Mouse (Mus musculus) hindbrain, postnatal 0 days (tissue): ENCODE measurements at regions not wholly inside any gene's neighbourhood (a gene's known extent, or its start where the extent isn't known, plus 50 kb on each side); places are given as distances from the start of the nearest gene placed in this dataset.

ENCODE experiments used
- ATAC-seq: fragments of 200-750 bp; cut with Nextera tagmentation; 2 replicates; pipeline ENCODE4 v1.8.0; 2017; ENCODE audit warnings: mild to moderate bottlenecking, moderate TSS enrichment, moderate library complexity
- DNase-seq: peaks from one replicate; pipeline ENCODE4 v3.0.0-alpha.2; 2015; ENCODE audit warnings: low spot score
- H3K27ac ChIP-seq: fragments of 300-500 bp; sonication (generic); 2 replicates; pipeline ENCODE4 v1.5.1; 2014; ENCODE audit warnings: mild to moderate bottlenecking
- H3K27me3 ChIP-seq: fragments of 300-500 bp; sonication (generic); 2 replicates; pipeline ENCODE4 v1.6.1; 2014; ENCODE audit warnings: low read length, mixed read lengths; ENCODE audit not compliant: insufficient read depth
- H3K36me3 ChIP-seq: fragments of 300-500 bp; sonication (generic); 2 replicates; pipeline ENCODE4 v1.6.1; 2014; ENCODE audit warnings: low read length, mixed read lengths; ENCODE audit not compliant: insufficient read depth
- H3K4me1 ChIP-seq: fragments of 300-500 bp; sonication (generic); 2 replicates; pipeline ENCODE4 v1.6.1; 2014; ENCODE audit warnings: antibody characterized with exemption, low read length, mixed read lengths; ENCODE audit not compliant: insufficient read depth
- H3K4me2 ChIP-seq: fragments of 300-500 bp; sonication (generic); 2 replicates; pipeline ENCODE4 v1.6.1; 2014; ENCODE audit warnings: low read depth, mild to moderate bottlenecking, low read length, moderate library complexity, mixed read lengths
- H3K4me3 ChIP-seq: fragments of 300-500 bp; sonication (generic); 2 replicates; pipeline ENCODE4 v1.5.1; 2014; ENCODE audit warnings: low read length
- H3K9ac ChIP-seq: fragments of 300-500 bp; sonication (generic); replicated peaks from 2 replicates; pipeline ENCODE4 v1.6.1; 2014; ENCODE audit warnings: mild to moderate bottlenecking, low read length, moderate library complexity, mixed read lengths
- H3K9me3 ChIP-seq: fragments of 300-500 bp; sonication (generic); 2 replicates; pipeline ENCODE4 v1.6.1; 2016; ENCODE audit warnings: low read length, mixed read lengths
- CTCF ChIP-seq: IDR thresholded peaks from 2 replicates; pipeline ENCODE4 v1.5.1; 2016; ENCODE audit warnings: antibody characterized with exemption, control low read depth, low read depth
- WGBS: fragments of 180-500 bp; shearing (Covaris S2); extraction: QIAGEN DNeasy Blood & Tissue Kit; methylation state at CpG from one replicate; pipeline ENCODE4 v1.1.7; 2014; 5-methylcytosine and 5-hydroxymethylcytosine counted together

DNA sequence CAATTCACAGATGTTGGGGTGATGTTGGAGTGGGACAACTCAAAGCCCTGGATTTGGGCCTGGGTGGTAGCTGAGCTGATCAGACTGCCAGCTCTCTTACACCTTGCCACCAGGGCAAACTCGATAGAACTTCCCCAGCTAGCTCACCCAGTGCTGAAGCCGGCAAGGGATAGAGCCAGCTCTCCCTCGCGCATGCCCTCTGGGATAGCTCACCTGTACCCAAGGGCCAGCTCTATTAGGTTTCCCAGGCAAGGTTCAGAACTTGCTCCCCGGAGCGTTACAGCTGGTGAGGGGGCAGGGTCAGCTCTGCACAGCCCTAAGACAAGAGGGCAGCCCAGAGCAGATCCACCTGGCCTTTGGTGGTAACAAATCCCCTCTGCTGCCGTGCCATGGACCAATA, 54.1 kb upstream of the 1700012A03Rik start:
- DNase-seq (no peak), ATAC-seq (no peak)
- WGBS, result 90% methylated on average over 7 of the region's 7 CpGs
- H3K4me3 ChIP-seq, result no peak overlapping the region
- H3K4me1 ChIP-seq, result no peaks in the 10 kb centered on the region
- no peak for TF ChIP-seq CTCF
- H3K9me3 ChIP-seq, result no peaks in the 10 kb centered on the region
- H3K27me3 ChIP-seq, result no peaks in the 10 kb centered on the region
- no peaks in the 10 kb centered on the region for H3K36me3 ChIP-seq
- no peak overlapping the region for H3K9ac ChIP-seq
- no peak overlapping the region for H3K4me2 ChIP-seq
- no peak overlapping the region for H3K27ac ChIP-seq

DNA sequence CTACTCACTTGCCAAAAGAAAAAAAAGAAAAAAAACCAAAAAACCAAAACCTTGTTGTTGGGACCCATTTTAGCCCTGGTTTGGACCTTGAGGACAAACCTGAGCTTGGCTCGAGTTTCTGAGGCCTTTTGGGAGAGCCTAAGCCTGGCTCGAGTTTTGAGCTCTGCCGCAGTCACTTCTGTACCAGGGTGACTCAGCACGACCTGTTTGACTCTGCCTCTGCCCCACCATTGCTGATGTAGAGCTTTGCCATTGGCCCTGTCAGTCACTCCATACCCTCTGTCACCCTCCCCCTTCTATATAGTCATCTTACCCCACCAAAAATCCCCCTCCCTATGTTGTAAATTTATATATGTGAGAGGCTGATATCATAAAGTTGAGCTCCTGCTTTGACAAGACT, 54.8 kb upstream of the 1700012A03Rik start:
- ATAC-seq (no peak), DNase-seq (no peak)
- Histone ChIP-seq H3K9me3 (no peaks in the 10 kb centered on the region), H3K9ac (no peak overlapping the region), H3K27me3 (no peaks in the 10 kb centered on the region), H3K36me3 (no peaks in the 10 kb centered on the region), H3K4me2 (no peak overlapping the region), H3K27ac (no peak overlapping the region), H3K4me3 (no peak overlapping the region), H3K4me1 (no peaks in the 10 kb centered on the region)
- no peak for TF ChIP-seq CTCF
- WGBS, result 77% methylated on average over 4 of the region's 4 CpGs

- Histone ChIP-seq H3K4me2 (no peak overlapping the region), H3K4me3 (no peak overlapping the region), H3K9ac (no peak overlapping the region), H3K4me1 (no peaks in the 10 kb centered on the region), H3K27me3 (no peaks in the 10 kb centered on the region), H3K36me3 (no peaks in the 10 kb centered on the region), H3K9me3 (no peaks in the 10 kb centered on the region), H3K27ac (no peak overlapping the region)
- TF ChIP-seq CTCF, result no peak
- WGBS, result 44% methylated on average over 3 of the region's 3 CpGs
- DNase-seq (no peak), ATAC-seq (no peak)
Measured at GRCm38 (mm10) chr6:31985698-31986097, 64.3 kb upstream of the 1700012A03Rik start.

DNA sequence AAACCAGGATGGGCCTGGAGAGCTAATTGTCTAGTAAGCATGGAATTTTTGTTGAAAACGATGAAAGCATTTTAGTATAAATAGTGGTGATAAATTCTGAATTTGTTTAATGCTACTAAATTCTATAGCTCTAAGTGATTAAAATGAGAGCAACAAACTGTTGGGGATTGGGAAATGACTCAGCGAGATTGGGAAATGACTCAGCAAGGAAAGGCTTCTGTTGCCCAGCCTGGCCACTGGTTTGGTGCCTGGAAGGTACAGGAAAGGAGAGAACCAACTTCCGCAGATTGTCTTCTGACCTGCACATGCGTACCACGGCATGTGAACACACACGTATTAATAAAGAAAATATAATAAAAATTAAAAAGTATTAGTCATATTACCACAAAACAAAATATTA, 73.3 kb upstream of the 1700012A03Rik start:
- Histone ChIP-seq H3K27ac (no peak overlapping the region), H3K27me3 (no peaks in the 10 kb centered on the region), H3K4me3 (no peak overlapping the region), H3K9ac (no peak overlapping the region), H3K4me1 (no peaks in the 10 kb centered on the region), H3K9me3 (no peaks in the 10 kb centered on the region), H3K36me3 (no peaks in the 10 kb centered on the region), H3K4me2 (no peak overlapping the region)
- 94% methylated on average over 6 of the region's 6 CpGs for WGBS
- no peak for DNase-seq
- no peak for ATAC-seq
- no peak for TF ChIP-seq CTCF

- no peak overlapping the region for H3K27ac ChIP-seq
- H3K4me2 ChIP-seq, result no peak overlapping the region
- H3K9ac ChIP-seq, result no peak overlapping the region
- no peaks in the 10 kb centered on the region for H3K36me3 ChIP-seq
- H3K27me3 ChIP-seq, result no peaks in the 10 kb centered on the region
- 11% methylated on average over 4 of the region's 4 CpGs for WGBS
- H3K9me3 ChIP-seq, result no peaks in the 10 kb centered on the region
- TF ChIP-seq CTCF, result no peak
- no peak for ATAC-seq
- no peaks in the 10 kb centered on the region for H3K4me1 ChIP-seq
- no peak overlapping the region for H3K4me3 ChIP-seq
- peak; percentile 30 for DNase-seq
Measured at GRCm38 (mm10) chr6:31948063-31948481, 102.0 kb upstream of the 1700012A03Rik start.

DNA sequence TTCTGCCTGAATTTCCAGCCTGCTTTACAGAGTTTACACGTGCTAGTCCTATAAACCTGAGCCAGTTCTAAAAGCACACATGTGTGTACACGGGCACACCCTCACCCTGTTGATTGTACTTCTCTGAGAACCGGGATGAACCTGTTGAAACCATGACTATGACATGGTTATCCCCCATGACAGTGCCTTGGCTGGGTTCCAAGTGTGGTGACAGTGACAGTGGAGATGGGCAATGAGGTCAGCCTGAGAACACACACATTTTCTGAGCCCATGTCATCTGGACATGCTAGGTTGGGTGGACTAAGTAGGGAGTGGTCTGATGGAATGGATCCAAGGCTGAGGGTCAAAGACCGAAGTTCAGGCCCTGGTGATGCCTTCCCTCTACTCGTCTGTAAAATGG, 103.5 kb upstream of the 1700012A03Rik start:
- Histone ChIP-seq H3K4me1 (no peaks in the 10 kb centered on the region), H3K27me3 (no peaks in the 10 kb centered on the region), H3K9ac (no peak overlapping the region), H3K4me3 (no peak overlapping the region), H3K36me3 (no peaks in the 10 kb centered on the region), H3K4me2 (no peak overlapping the region), H3K9me3 (no peaks in the 10 kb centered on the region), H3K27ac (no peak overlapping the region)
- ATAC-seq (no peak), DNase-seq (no peak)
- TF ChIP-seq CTCF, result no peak
- WGBS, result 78% methylated on average over 5 of the region's 5 CpGs

DNA sequence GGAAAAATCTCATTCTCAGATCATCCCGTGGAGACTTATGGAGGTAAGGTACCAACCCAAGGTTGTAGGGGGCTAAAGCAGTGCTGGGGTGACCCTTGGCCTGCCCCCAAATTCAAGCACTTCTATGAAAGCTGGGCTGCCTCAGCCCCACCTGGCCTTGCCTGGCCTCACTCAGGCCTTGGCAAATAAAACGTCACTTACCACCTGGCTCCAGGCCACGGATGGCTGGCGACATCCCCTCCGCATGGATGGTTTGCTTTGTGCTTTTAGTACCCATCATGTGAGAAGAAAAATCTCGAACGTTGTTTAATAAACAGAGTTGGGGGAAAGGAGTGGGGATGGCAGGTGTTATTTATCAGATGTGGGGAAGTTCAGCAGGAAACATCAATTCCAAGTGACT, 104.7 kb upstream of the 1700012A03Rik start:
- DNase-seq (no peak), ATAC-seq (no peak)
- WGBS, result 41% methylated on average over 7 of the region's 7 CpGs

More for the DNA sequence above, 104.7 kb upstream of the 1700012A03Rik start:
- no peaks in the 10 kb centered on the region for H3K4me1 ChIP-seq
- H3K27me3 ChIP-seq, result no peaks in the 10 kb centered on the region
- no peaks in the 10 kb centered on the region for H3K36me3 ChIP-seq
- H3K4me2 ChIP-seq, result no peak overlapping the region
- H3K9me3 ChIP-seq, result no peaks in the 10 kb centered on the region
- H3K27ac ChIP-seq, result no peak overlapping the region
- no peak for TF ChIP-seq CTCF
- H3K9ac ChIP-seq, result no peak overlapping the region
- no peak overlapping the region for H3K4me3 ChIP-seq
